Mouse (Mus musculus): ENCODE measurements around the gene Rnasel.
A peak's percentile ranks its signal among the peaks of the same experiment; 100 is the strongest.

DNA sequence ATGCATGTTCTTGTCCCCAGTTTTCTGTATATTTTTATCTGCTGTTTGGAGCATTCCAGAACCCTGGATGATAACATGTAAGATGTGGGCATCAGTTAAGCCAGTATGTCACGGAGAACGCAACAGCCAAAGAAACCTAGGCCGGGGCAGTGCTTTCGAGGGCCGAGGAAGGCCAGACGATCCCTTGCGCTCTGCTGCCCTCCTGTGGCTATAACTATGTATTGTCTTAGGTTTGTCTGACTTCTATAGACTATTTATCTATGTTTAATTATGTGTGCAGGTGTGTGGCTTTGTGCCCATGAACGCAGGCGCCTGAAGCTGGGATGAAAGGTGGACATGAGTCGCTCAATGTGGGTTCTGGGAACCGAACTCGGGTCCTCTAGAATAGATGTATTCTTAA is 2.5 kb upstream of the Rnasel start:
- TF ChIP-seq CTCF (IDR thresholded peaks at IDR 0.05; ENCODE audit: control insufficient read depth, insufficient read depth, insufficient replicate concordance, low read depth, low read length) = peak; percentile 81
- no peak for TF ChIP-seq POLR2A (IDR thresholded peaks at IDR 0.05; ENCODE audit: control insufficient read depth, low read depth, low read length)

Data from testis, adult 2 months (tissue).